Mouse (Mus musculus) erythroblast, embryonic 14.5 days (primary cell): ENCODE measurements around the gene Chst12.

Experiments
- GATA1 ChIP-seq: IDR thresholded peaks from 2 replicates; pipeline ENCODE4 v1.6.1; 2012; ENCODE audit warnings: low read length, inconsistent platforms, mixed read lengths
- TAL1 ChIP-seq: IDR thresholded peaks from 3 replicates; pipeline ENCODE4 v1.6.1; 2012; ENCODE audit warnings: low read length, inconsistent platforms, mixed read lengths

- no peak for TF ChIP-seq GATA1
- TF ChIP-seq TAL1: no peak
Observed at GRCm38 (mm10) chr5:140564896-140565295, 59.5 kb downstream of the Chst12 start, which contains the start of gene Grifin.
